Mouse (Mus musculus) liver, adult (tissue): Measurements from ENCODE around the gene Maf.

Experiments
- GATA4 ChIP-seq: IDR thresholded peaks from 2 replicates; pipeline ENCODE4 v1.6.1; 2014; ENCODE audit warnings: mild to moderate bottlenecking, low read length; ENCODE audit not compliant: insufficient replicate concordance

Maf gene

DNA sequence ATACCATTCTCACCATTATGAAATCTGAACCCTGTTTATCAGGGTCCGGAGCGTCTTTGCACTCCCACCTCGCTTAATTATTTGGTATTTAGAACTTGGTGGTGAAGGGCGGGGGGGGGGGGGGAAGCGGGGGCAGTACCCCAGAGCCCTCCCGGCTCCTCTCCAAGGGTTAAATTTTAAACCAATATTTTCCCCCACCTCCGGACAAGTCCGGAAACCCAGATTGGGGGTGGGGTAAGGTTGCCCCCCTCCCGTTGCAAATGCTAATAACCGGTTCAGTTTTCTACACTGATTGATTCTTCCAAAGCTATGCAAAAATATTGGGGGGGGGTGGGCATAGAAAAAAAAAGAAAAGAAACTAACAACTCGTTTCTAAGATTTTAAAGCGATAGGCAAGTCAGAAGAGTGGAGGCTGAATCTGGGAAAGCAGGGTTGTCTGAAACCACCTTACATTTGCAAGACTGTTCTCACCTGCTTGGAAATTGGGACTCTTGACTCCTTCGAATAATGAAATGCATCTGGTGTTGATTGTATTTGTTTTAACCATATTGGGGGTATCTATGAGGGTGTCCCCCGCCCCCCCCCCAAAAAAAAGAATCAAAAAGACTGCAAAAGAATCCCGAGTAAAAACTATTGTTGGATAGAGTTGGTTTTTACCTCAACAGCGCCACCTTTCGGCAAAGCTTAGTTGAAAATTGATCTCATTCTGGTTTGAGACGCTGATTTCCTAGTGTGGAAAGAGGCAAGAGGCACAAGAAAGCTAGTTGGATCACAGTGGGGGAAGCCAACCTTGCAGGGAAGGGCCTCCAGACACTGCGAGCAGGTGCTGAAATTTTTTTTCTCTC is 1.6 kb upstream of the Maf start:
- no peak for TF ChIP-seq GATA4

DNA sequence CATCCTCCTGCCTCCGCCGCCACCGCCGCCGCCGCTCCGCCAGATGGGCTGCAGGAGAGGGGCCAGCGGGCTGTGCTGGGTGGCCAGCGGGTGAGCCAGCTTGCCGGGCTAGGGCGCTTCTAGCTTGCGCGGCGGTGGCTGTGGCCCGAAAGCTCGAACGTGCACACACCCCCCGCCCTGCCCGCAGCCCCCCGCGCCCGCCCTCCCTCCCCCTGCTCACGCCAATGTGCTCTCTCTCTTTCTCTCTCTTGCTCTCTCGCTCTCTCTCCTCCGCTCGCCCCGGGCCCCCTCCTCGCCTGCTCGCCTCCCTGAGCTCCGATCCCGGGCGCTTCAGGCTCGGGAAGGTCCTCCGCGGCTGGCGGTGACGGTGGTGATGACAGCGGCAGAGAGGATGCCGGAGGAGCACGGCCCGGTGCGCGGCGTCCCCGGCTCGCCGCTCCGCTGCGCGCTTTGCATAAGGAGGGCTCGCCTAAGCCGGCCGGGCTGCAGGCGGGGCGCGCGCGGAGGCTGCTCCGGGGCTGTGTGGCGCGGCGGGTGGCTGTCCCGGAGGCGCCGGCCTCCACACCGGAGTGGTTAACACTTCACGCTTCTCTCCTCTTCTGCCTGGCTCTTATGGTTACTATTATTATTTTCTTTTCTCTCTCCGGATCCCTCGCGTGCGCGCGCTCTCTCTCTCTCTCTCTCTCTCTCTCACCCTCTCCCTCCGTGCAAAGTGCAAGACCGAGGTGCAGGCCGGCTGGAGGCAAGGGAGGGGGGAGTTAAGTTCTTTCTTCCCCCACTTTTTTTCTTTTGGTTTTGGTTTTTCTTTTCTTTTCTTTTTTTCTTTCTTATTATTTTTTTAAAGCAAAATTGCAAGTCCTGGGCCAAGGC is 498 bp downstream of the Maf start:
- no peak for TF ChIP-seq GATA4

DNA sequence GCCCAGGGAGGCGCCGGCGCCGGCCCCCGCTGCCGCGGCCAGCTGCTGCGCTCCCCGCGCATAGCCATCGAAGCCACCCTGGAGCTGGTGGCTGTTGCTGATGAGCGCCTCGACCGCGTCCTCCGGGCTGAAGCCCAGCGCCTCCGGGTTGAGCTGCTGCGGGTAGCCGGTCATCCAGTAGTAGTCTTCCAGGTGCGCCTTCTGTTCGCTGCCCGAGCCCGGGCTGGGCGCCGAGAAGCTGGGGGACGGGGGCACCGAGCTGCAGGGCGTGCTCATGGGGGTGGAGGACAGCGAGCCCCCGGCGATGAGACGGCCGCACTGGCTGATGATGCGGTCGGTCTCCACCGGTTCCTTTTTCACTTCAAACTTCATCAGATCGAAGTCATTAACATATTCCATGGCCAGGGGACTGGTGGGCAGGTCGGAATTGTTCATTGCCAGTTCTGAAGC is 1.2 kb downstream of the Maf start:
- no peak for TF ChIP-seq GATA4

DNA sequence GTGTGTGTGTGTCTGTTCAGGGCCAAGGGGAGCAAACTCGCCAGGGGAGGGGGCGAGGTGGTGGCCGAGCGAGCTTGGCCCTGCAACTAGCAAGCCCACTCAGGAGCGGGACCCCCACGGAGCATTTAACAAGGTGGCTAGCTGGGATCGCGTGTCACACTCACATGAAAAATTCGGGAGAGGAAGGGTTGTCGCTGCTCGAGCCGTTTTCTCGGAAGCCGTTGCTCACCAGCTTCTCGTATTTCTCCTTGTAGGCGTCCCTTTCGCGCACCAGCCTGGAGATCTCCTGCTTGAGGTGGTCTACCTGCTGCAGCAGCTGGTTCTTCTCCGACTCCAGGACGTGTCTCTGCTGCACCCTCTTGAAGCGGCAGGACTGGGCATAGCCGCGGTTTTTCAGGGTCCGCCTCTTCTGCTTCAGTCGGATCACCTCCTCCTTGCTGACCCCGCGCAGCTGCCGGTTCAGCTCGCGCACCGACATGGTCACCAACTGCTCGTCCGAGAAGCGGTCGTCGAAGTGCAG is 1.9 kb downstream of the Maf start:
- TF ChIP-seq GATA4: no peak

DNA sequence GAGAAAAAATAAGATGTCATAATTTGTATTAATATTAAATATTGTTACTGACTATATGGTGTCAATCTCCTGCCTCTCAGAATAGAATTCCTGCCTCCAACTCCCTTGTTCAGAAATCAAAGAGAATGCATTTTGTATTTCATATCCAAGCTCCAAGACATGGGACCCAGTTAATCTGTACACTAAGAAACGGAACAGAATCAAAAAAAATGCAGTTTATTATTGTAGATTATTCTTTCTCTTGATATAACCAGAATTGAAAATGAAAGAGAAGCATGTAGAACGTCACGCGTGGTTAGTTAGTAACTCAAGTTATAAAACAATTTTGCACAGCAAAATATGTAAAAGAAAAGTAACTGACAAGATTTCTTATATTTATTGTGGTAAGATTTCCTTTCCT is 4.5 kb downstream of the Maf start:
- no peak for TF ChIP-seq GATA4

DNA sequence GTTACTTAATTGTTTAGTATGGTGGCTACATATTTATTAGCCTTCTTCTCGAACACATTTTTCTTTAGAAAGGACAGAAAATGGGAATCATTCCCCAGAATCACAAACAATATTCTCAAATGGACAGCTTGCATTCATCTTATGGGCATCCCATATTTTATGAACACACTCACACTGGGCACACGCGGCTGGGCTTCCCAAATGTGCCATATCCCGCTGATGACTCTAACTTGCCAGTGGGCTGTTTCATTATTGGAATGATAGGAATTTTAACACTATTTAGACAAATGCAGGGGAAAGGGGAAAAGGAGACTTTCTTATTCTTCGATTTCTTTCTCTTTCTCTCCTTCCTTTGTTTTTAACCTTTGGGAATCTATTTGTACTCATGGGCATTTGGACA is 6.6 kb downstream of the Maf start:
- TF ChIP-seq GATA4: no peak

DNA sequence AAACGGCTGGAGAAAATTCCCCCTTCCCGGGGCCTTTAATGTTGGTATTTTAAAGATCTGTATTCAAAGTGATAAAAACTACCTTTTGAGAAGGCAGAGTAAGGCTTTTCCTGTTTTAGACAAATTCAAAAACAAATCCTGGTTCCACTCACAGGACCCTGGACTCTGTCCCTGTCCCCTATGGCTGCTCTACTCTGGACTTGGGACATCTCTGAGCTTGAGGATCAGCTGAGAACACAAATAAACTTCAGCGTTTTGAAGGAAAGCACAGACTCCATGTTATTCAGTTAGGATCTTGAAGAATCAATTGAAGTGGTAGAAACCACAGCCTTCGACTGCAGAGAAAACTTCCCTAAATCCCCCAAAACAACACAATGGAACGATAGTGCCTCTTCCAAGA is 8.4 kb downstream of the Maf start:
- no peak for TF ChIP-seq GATA4

DNA sequence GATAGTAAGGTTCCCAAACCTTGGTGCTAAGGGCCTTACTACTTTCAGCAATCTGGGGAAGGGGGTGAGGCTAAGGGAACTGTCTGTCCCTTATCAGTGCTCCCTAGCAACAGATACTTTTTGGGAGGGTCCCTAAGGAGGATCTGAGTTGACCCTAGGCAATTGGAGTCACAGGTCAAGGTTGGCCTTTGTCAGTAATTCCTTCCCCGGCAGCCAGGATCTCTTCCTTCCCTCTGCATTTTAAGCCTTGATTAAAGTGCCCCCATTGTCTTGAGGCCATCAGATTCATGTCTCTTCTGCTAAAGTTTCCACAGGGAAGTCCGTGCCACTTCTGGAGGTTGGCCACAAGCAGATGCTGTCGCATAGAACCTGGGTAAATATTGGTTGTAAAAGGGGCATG is 10.2 kb downstream of the Maf start:
- TF ChIP-seq GATA4: peak; percentile 86

DNA sequence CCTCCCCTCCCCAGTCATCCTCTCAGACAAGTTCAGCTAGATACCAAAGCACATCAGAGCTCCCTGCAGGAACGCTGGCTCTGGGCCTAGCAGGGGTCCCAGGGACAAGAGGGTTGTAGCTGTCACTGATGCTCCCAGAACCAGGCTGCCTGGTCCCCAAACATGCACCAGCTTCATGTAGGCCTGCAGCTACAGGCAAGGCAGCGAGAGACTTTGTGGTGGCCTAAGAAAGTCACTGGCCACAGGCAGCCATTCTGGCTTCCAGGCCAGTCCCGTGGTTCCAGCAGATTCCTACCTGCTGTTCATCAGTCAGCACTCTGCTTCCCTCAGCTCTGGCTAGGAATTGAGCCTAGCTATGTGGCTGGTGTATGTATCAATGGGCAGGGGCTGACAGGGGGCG is 10.9 kb downstream of the Maf start:
- TF ChIP-seq GATA4: no peak

DNA sequence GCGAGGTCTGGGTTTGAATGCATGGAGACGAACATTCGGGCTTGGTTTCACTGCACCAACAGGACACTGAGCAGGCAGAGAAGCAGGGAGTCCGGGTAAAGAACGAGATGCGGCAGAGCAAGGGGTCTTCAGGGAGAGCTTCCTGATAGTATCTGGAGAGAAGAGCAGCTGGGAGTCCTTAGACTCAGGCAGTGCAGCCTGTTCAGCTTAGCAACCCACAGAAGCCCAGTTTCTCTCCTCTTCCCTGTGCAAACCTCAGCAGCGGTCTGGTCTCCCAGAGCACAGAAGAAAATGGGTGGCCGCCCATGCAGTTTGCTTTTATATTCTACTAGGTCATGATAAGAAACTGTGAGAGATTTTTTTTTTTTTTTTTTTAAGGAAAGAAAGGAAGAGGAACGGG is 20.2 kb downstream of the Maf start:
- no peak for TF ChIP-seq GATA4

DNA sequence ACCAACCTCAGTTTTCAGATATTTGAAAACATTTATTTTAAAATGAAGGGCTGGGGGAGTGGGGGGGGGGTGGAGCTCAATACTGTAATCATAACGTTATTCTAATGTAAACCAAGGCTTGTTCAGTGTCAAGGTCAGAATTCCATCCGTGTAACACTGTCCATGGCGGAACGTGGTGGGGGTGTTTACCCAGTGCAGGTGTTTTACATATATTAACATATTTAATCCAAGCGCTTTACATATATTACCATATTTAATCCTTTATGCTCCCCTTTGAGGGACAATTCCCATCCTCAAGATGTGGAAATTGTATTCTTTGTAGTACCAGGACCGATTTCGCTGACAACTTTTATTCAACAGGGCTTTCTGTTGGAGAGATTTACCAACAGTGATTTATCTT is 24.3 kb downstream of the Maf start:
- TF ChIP-seq GATA4: no peak

DNA sequence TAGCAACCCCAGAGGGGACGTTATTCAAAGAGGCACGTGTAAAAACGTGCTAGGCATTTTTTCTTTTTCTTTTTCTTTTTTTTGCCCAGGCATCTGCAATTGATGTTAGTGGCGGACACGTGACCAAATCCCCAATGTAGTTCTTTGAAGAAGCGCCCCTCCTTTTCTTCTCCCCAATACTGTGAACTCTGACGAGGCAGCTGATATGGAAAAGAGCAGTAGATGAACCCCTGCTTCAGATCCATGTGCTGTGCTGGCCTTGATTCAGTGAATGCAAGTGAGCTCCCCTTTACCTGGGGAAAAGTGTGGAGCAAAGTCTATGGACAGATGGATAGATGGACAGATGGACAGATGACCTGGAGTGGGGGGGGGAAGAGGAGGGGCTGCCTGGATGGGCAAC is 28.1 kb downstream of the Maf start:
- no peak for TF ChIP-seq GATA4

DNA sequence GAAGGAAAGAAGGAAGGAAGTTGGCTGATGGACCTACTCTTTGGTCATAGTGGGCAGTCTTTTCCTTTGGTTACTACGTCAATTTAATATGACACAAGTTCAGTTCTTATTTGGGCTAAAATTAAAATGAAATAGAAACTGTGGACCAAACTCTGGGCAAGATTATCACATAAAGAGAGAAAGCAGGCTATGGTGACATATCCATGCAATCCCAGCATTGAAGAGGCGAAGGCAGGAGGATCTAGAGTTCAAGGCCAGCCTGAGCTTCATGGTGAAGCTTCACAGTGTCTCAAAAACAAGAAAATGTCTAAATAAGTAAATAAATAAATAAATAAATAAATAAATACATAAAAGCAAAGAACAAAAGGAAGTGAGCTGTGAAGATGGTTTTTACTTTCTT is 42.7 kb downstream of the Maf start:
- TF ChIP-seq GATA4: no peak

DNA sequence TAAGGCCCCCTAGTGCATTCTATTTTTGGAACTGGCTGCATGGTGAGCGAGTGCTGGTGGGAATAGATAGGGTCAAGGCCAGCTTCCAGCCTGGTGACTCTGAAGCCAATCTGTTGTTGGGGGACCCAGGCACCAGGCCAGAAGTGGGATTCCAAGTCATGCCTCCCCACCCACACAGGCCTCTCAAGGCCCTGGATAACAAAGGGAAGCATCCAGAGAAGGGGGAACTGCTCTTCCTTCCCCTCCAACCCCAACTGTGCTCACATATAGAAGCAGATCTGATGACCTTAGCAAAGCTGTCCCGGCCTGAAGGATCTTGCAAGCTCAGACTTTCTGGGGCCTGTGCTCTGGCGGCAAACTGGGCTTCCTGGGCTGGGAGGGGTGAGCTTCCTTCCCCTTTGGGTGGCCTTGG is 57.5 kb downstream of the Maf start:
- peak; percentile 94 for TF ChIP-seq GATA4

DNA sequence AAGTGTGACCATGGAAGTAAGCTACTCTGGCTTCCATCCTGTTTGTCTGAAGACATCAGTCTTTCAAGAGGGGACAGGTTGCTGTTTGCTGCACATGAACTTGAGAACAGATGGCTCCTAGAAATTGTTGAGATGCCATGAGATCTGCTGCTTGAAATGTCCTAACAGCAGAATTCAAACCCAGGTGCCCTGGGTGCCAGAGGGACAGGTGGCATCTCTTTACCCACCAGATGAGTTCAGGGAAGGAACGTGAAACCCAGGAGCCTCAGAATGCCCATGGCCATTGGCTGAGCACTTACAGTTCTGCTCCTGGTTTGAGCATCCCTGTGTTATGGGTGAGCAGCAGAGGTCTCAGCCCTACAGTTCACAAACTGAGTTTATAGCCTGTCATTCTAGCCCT is 62.5 kb downstream of the Maf start:
- no peak for TF ChIP-seq GATA4

DNA sequence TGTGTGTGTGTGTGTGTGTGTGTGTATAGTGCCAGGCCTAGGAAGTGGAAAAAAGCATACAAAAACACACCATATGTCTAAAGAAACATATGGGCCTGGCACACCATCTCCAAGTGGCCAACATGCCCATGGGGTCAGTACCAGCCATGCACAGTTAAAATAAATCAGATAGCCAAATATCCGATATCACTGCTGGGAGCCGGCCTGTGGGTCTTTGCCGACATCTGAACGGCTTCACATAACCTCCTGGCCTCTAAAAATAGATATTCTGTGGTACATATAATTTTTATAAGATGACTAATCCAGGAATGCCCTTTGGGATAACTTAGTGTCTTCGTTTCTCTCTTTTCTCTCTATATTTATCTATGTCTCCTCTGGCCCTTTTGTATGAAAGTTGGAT is 65.7 kb downstream of the Maf start:
- TF ChIP-seq GATA4: no peak
